Mouse (Mus musculus) kidney, postnatal 25 days (tissue): ENCODE measurements at regions not wholly inside any gene's neighbourhood (a gene's known extent, or its start where the extent isn't known, plus 50 kb on each side); places are given as distances from the start of the nearest gene placed in this dataset.
"Not testable (repeated sequence)": the region's sequence is repeated elsewhere in the genome, so short reads cannot be mapped to it uniquely, and the experiment has no call there.

Experiments
- DNase-seq, 2 experiments: peaks; one replicate each; pipeline ENCODE4 v3.0.0; 2021; ENCODE audit warnings: mixed read lengths in 2 of 2

DNA sequence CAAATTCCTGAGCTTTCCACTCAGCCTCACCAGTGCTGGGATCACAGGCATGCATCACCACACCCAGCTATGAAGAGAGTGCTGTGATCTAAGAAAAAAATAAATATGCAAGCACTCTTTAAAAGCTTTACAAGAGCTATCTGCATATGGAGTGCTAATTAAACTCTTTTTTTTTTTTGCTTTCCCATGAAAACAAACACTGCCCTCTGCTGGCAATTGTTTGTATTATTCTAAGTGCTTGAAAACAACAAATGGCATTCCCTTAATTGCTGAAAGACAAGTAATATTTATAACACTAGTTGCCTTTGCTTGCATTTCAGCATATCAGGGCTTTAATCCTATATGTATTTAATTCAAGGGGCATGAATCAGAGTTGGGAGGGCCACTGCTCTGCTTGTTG is 91.8 kb downstream of the 5730507C01Rik start:
- peak in 1 of 2 experiments; percentile 20 for DNase-seq

DNA sequence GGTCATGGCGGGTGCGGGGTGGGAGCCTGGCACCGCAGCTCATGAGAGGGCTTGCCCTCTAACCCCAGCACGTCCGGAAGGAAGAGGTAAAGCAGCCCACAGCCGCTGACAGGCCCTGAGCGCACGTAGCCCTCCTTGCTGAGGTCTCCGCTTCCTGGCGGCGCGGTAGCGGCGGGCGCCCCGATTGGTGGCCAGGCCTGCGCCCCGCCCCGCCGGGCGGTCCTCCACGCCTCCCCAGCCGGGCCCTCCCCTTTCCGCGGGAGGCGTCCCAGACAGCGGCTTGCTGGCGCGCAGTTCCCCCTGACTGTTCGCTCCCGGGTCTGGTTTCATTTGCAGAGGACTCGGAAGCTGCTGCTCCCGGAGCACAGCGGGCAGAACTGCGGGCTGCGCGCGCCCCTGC is 95.5 kb downstream of the 5730507C01Rik start:
- DNase-seq, result peak; percentile 45 to 72

DNA sequence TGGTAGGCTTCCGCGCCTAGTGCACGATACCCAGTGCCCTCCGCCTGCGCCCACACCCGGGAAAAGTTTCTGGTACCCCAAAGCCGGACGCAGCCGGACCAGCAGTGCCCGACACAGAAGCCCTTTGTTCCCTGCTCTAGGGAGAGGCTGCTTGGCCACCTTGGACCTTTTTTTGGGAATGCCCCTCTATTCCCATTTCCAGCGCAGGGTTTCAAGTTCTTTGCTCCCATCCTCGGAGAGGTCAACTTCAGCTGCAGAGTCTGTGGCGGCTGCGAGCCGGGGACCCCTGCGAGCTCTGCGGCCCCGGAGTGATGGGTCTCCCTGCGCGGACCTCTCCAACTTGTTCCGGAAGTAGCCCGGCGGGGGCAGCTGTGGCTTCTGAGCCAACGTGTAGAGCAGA is 96.3 kb downstream of the 5730507C01Rik start:
- not testable (repeated sequence) for DNase-seq
